9 mouse cellular contexts compared by ENCODE assay signal in the genomic region with DNA sequence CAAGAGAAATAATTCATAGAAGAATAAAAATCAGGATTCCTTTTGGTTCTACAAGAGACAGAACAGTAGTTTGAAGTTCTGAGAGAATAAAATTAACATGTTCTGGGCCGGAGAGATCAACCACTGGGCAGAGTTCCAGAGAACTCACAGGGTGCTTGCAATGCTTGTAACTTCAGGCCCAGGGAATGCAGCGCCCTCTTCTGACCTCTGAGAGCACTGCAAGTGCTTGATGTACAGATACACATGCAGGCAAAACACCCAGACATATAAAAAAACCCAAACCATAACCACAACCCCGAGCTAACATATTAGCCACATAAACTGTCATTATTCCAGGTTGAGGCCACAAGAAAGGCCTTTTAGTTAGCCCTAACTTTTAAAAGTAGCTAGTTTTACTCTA. TPM values are rescaled to one million over a fixed set of nuclear protein-coding genes. Genes with fewer than 3 reads are reported as not detected.
A peak's percentile ranks its signal among the peaks of the same experiment; 100 is the strongest.
DNase-seq lines count a peak whose midpoint lies in the region; ATAC-seq lines count a peak whose summit lies in the region.
"Had no signal": no experiment of that assay in that cellular context is flagged by ENCODE, and none has a peak within 500 bp of the region (broad histone marks: within the 10 kb centered on the region; RNA-seq: fewer than 3 reads in every experiment).

No protein-coding gene starts in this region.

- no peaks in the 10 kb centered on the region for H3K36me3 ChIP-seq in hindbrain, embryonic 11.5 days (ENCODE audit: control insufficient read depth, insufficient read depth, low read length)

- H3K4me1 ChIP-seq in hindbrain, embryonic 11.5 days (replicated peaks; ENCODE audit: control insufficient read depth, insufficient read depth, low read length): no peaks in the 10 kb centered on the region

- H3K4me2 ChIP-seq in hindbrain, embryonic 11.5 days (replicated peaks; ENCODE audit: low read depth, low read length): no peak overlapping the region

- H3K27ac ChIP-seq in hindbrain, embryonic 11.5 days (ENCODE audit: low read depth, low read length): no peak overlapping the region

- DNase-seq in heart, postnatal 4 days: peak; percentile 10
- DNase-seq in heart, postnatal 14 days: no peak
- DNase-seq in thymus, postnatal 14 days: peak; percentile 9
- no peak for DNase-seq in thymus, postnatal 0 days (ENCODE audit: low spot score)
- peak; percentile 30 for DNase-seq in layer of hippocampus, adult 9-10 months (ENCODE audit: low spot score)
- DNase-seq in embryo, embryonic 9.5 days (ENCODE audit: extremely low spot score): no peak
- DNase-seq in cerebellum, adult 11 months: no peak
- no peak for DNase-seq in hindbrain, embryonic 11.5 days (ENCODE audit: low spot score)

- 46% methylated on average over 3 of the region's 3 CpGs for WGBS in hindbrain, embryonic 11.5 days

- H3K27me3 ChIP-seq in hindbrain, embryonic 11.5 days (ENCODE audit: control insufficient read depth, insufficient read depth, low read length): no peaks in the 10 kb centered on the region

- no peak overlapping the region for H3K9ac ChIP-seq in hindbrain, embryonic 11.5 days (ENCODE audit: low read depth, low read length)

- no peak for ATAC-seq in hindbrain, embryonic 11.5 days (ENCODE audit: low FRiP score)

- intact Hi-C loops in heart, postnatal 14 days (cut with DNase I): no loop called here

- no peaks in the 10 kb centered on the region for H3K9me3 ChIP-seq in hindbrain, embryonic 11.5 days (ENCODE audit: control insufficient read depth, low read length)

- no peak overlapping the region for H3K4me3 ChIP-seq in hindbrain, embryonic 11.5 days (ENCODE audit: low read depth, low read length)

RNA-seq across cellular contexts. Expression of gene Serpinb13, which starts 19.8 kb away (rescaled TPM):
- not detected for total RNA-seq in heart, postnatal 4 days (2021)
- total RNA-seq in heart, postnatal 14 days (2021): not detected
- polyA plus RNA-seq in thymus, postnatal 0 days (2015; fragmentation: Nextera tagmentation; extraction: Ambion mirVana): 0.10 TPM in 1 of 2 replicates, not detected in the other
- polyA plus RNA-seq in hindbrain, embryonic 11.5 days (2014; fragmentation: Nextera tagmentation; extraction: Ambion mirVana): not detected in 2 replicates
- polyA plus RNA-seq: neural tube, embryonic 11.5 days had no signal

RNA-seq across cellular contexts. Expression of gene Serpinb12, which starts 26.8 kb away (rescaled TPM):
- total RNA-seq in heart, postnatal 4 days (2021): not detected
- not detected for total RNA-seq in heart, postnatal 14 days (2021)
- polyA plus RNA-seq in thymus, postnatal 0 days (2015; fragmentation: Nextera tagmentation; extraction: Ambion mirVana): 4.3 and 5.4 TPM in 2 replicates
- polyA plus RNA-seq in hindbrain, embryonic 11.5 days (2014; fragmentation: Nextera tagmentation; extraction: Ambion mirVana): not detected in 2 replicates
- polyA plus RNA-seq: neural tube, embryonic 11.5 days had no signal

Comparison
In these comparisons a context has a peak if more than half of its experiments do, and no peak if none do; other contexts are left out.
1. DNase-seq: peak in heart, postnatal 4 days (single experiment), thymus, postnatal 14 days (single experiment) and layer of hippocampus, adult 9-10 months (single experiment); none in heart, postnatal 14 days (0 of 2), thymus, postnatal 0 days (single experiment), embryo, embryonic 9.5 days (single experiment), cerebellum, adult 11 months (single experiment) and hindbrain, embryonic 11.5 days (single experiment).